Mouse (Mus musculus): ENCODE measurements around the gene 1700016C15Rik. TPM values are rescaled to one million over a fixed set of nuclear protein-coding genes. Genes with fewer than 3 reads are reported as not detected.

1700016C15Rik gene
- polyA plus RNA-seq, 1 experiment from 2014 or later = not detected

GRCm38 (mm10) chr1:177700560-177700959 lies 29.1 kb upstream of the 1700016C15Rik start:
- H3K4me2 ChIP-seq (ENCODE audit: low read length) = no peak overlapping the region
- H3K4me1 ChIP-seq (ENCODE audit: control insufficient read depth, insufficient read depth, low read depth, low read length) = no peaks in the 10 kb centered on the region; the same call in 1 of the 2 replicates
- WGBS = 50% methylated on average over 8 of the region's 8 CpGs
- no peak overlapping the region for H3K4me3 ChIP-seq (ENCODE audit: low read length)
- no peaks in the 10 kb centered on the region for H3K27me3 ChIP-seq (replicated peaks; ENCODE audit: control insufficient read depth, insufficient read depth, low read length)
- H3K9ac ChIP-seq (ENCODE audit: low read depth, low read length) = no peak overlapping the region
- H3K9me3 ChIP-seq (ENCODE audit: control insufficient read depth, low read length) = no peaks in the 10 kb centered on the region
- H3K36me3 ChIP-seq (ENCODE audit: control insufficient read depth, insufficient read depth, low read length) = no peaks in the 10 kb centered on the region
- no peak overlapping the region for H3K27ac ChIP-seq (ENCODE audit: low read depth, low read length)
- no peak for ATAC-seq

- peak overlapping the region; percentile 49 for H3K4me3 ChIP-seq (ENCODE audit: low read length)
- no peaks in the 10 kb centered on the region for H3K27me3 ChIP-seq (replicated peaks; ENCODE audit: control insufficient read depth, insufficient read depth, low read length)
- H3K4me1 ChIP-seq (ENCODE audit: control insufficient read depth, insufficient read depth, low read depth, low read length) = no peaks in the 10 kb centered on the region; the same call in 1 of the 2 replicates
- H3K4me2 ChIP-seq (ENCODE audit: low read length) = peak overlapping the region; percentile 97
- no peak overlapping the region for H3K27ac ChIP-seq (ENCODE audit: low read depth, low read length)
- peak overlapping the region; percentile 68 for H3K9ac ChIP-seq (ENCODE audit: low read depth, low read length)
- no peaks in the 10 kb centered on the region for H3K36me3 ChIP-seq (ENCODE audit: control insufficient read depth, insufficient read depth, low read length)
- WGBS = under 1% methylated on average over 15 of the region's 15 CpGs
- H3K9me3 ChIP-seq (ENCODE audit: control insufficient read depth, low read length) = no peaks in the 10 kb centered on the region
- peak; percentile 91 for ATAC-seq
Observed at GRCm38 (mm10) chr1:177702481-177703146, 27.0 kb upstream of the 1700016C15Rik start.

GRCm38 (mm10) chr1:177703147-177703807 lies 26.3 kb upstream of the 1700016C15Rik start:
- H3K4me3 ChIP-seq (ENCODE audit: low read length) = peak overlapping the region; percentile 49
- no peaks in the 10 kb centered on the region for H3K36me3 ChIP-seq (ENCODE audit: control insufficient read depth, insufficient read depth, low read length)
- H3K4me2 ChIP-seq (ENCODE audit: low read length) = peak overlapping the region; percentile 97
- no peak for ATAC-seq
- no peaks in the 10 kb centered on the region; the same call in 1 of the 2 replicates for H3K4me1 ChIP-seq (ENCODE audit: control insufficient read depth, insufficient read depth, low read depth, low read length)
- no peaks in the 10 kb centered on the region for H3K27me3 ChIP-seq (replicated peaks; ENCODE audit: control insufficient read depth, insufficient read depth, low read length)
- 39% methylated on average over 6 of the region's 6 CpGs for WGBS
- no peak overlapping the region; the same call in 1 of the 2 replicates for H3K9ac ChIP-seq (ENCODE audit: low read depth, low read length)
- H3K27ac ChIP-seq (ENCODE audit: low read depth, low read length) = no peak overlapping the region
- H3K9me3 ChIP-seq (ENCODE audit: control insufficient read depth, low read length) = no peaks in the 10 kb centered on the region

GRCm38 (mm10) chr1:177705204-177705603 lies 24.4 kb upstream of the 1700016C15Rik start:
- Histone ChIP-seq H3K4me1 (ENCODE audit: control insufficient read depth, insufficient read depth, low read depth, low read length) (no peaks in the 10 kb centered on the region; the same call in 1 of the 2 replicates), H3K4me3 (ENCODE audit: low read length) (no peak overlapping the region), H3K9ac (ENCODE audit: low read depth, low read length) (no peak overlapping the region), H3K4me2 (ENCODE audit: low read length) (no peak overlapping the region), H3K27me3 (replicated peaks; ENCODE audit: control insufficient read depth, insufficient read depth, low read length) (no peaks in the 10 kb centered on the region), H3K9me3 (ENCODE audit: control insufficient read depth, low read length) (peaks cover 4% of the 10 kb centered on the region; the same call in 1 of the 2 replicates), H3K27ac (ENCODE audit: low read depth, low read length) (no peak overlapping the region), H3K36me3 (ENCODE audit: control insufficient read depth, insufficient read depth, low read length) (no peaks in the 10 kb centered on the region)
- WGBS = 60% methylated on average over 2 of the region's 2 CpGs
- no peak for ATAC-seq

- Histone ChIP-seq H3K27me3 (replicated peaks; ENCODE audit: control insufficient read depth, insufficient read depth, low read length) (no peaks in the 10 kb centered on the region), H3K9ac (ENCODE audit: low read depth, low read length) (no peak overlapping the region), H3K4me3 (ENCODE audit: low read length) (no peak overlapping the region), H3K36me3 (ENCODE audit: control insufficient read depth, insufficient read depth, low read length) (no peaks in the 10 kb centered on the region), H3K9me3 (ENCODE audit: control insufficient read depth, low read length) (peaks cover 4% of the 10 kb centered on the region; the same call in 1 of the 2 replicates), H3K4me2 (ENCODE audit: low read length) (no peak overlapping the region), H3K4me1 (ENCODE audit: control insufficient read depth, insufficient read depth, low read depth, low read length) (no peaks in the 10 kb centered on the region; the same call in 1 of the 2 replicates), H3K27ac (ENCODE audit: low read depth, low read length) (no peak overlapping the region)
- no peak for ATAC-seq
- WGBS = 81% methylated on average over 1 of the region's 1 CpGs
Observed at GRCm38 (mm10) chr1:177707571-177707970, 22.0 kb upstream of the 1700016C15Rik start.

- Histone ChIP-seq H3K27me3 (replicated peaks; ENCODE audit: control insufficient read depth, insufficient read depth, low read length) (no peaks in the 10 kb centered on the region), H3K4me2 (ENCODE audit: low read length) (no peak overlapping the region), H3K4me3 (ENCODE audit: low read length) (no peak overlapping the region), H3K36me3 (ENCODE audit: control insufficient read depth, insufficient read depth, low read length) (no peaks in the 10 kb centered on the region), H3K9me3 (ENCODE audit: control insufficient read depth, low read length) (peaks cover 4% of the 10 kb centered on the region; the same call in 1 of the 2 replicates), H3K4me1 (ENCODE audit: control insufficient read depth, insufficient read depth, low read depth, low read length) (no peaks in the 10 kb centered on the region), H3K9ac (ENCODE audit: low read depth, low read length) (no peak overlapping the region), H3K27ac (ENCODE audit: low read depth, low read length) (no peak overlapping the region)
- WGBS = 67% methylated on average over 4 of the region's 4 CpGs
- ATAC-seq = no peak
Observed at GRCm38 (mm10) chr1:177708583-177709055, 21.0 kb upstream of the 1700016C15Rik start.

GRCm38 (mm10) chr1:177711000-177711399 lies 18.6 kb upstream of the 1700016C15Rik start:
- Histone ChIP-seq H3K4me2 (ENCODE audit: low read length) (no peak overlapping the region), H3K4me1 (ENCODE audit: control insufficient read depth, insufficient read depth, low read depth, low read length) (no peaks in the 10 kb centered on the region), H3K27me3 (replicated peaks; ENCODE audit: control insufficient read depth, insufficient read depth, low read length) (no peaks in the 10 kb centered on the region), H3K4me3 (ENCODE audit: low read length) (no peak overlapping the region), H3K36me3 (ENCODE audit: control insufficient read depth, insufficient read depth, low read length) (no peaks in the 10 kb centered on the region), H3K27ac (ENCODE audit: low read depth, low read length) (no peak overlapping the region), H3K9ac (ENCODE audit: low read depth, low read length) (no peak overlapping the region), H3K9me3 (ENCODE audit: control insufficient read depth, low read length) (peaks cover 4% of the 10 kb centered on the region; the same call in 1 of the 2 replicates)
- no peak for ATAC-seq
- WGBS = 79% methylated on average over 2 of the region's 2 CpGs

GRCm38 (mm10) chr1:177711418-177711817 lies 18.2 kb upstream of the 1700016C15Rik start:
- H3K4me1 ChIP-seq (ENCODE audit: control insufficient read depth, insufficient read depth, low read depth, low read length) = no peaks in the 10 kb centered on the region
- no peak for ATAC-seq
- no peak overlapping the region for H3K9ac ChIP-seq (ENCODE audit: low read depth, low read length)
- H3K27me3 ChIP-seq (replicated peaks; ENCODE audit: control insufficient read depth, insufficient read depth, low read length) = no peaks in the 10 kb centered on the region
- WGBS = 98% methylated on average over 2 of the region's 2 CpGs
- no peak overlapping the region for H3K4me3 ChIP-seq (ENCODE audit: low read length)
- no peaks in the 10 kb centered on the region for H3K36me3 ChIP-seq (ENCODE audit: control insufficient read depth, insufficient read depth, low read length)
- H3K4me2 ChIP-seq (ENCODE audit: low read length) = no peak overlapping the region
- no peak overlapping the region for H3K27ac ChIP-seq (ENCODE audit: low read depth, low read length)
- peaks cover 4% of the 10 kb centered on the region; the same call in 1 of the 2 replicates for H3K9me3 ChIP-seq (ENCODE audit: control insufficient read depth, low read length)

Measured in hindbrain, embryonic 16.5 days (tissue).